Mouse (Mus musculus) T-helper 17 cell (primary cell): ENCODE measurements around the gene Tspan32.

Experiments
- in situ Hi-C, 2 experiments: fragments of 300-600 bp; cut with MboI, MseI; formaldehyde crosslinking; loops; 1 replicate in 1 of 2; 2 replicates in 1 of 2; pipeline ENCODE4 v1.15.1; 2025; ENCODE audit warnings: high pct_unique_total_duplicates in 2 of 2

Tspan32 gene

DNA sequence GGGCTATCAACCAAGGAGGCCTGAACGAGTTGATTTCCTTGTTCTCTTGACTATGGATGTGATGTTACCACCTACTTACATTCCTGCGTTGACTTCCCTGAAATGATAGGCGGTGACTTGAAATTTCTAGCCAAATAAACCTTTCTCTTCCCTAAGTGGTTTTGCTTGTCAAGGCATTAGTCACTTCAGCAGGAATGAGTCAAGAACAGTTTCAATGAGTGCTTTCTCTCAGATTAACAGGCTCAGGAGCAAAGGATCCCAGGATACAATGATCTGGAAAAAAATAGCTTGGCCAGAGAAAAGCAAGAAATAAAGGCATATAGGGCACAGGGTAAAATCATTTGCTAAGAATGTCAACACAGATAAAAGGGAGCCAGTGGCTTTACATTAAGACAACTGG is 20.6 kb downstream of the Tspan32 start:
- in situ Hi-C loops, result no loop called here

DNA sequence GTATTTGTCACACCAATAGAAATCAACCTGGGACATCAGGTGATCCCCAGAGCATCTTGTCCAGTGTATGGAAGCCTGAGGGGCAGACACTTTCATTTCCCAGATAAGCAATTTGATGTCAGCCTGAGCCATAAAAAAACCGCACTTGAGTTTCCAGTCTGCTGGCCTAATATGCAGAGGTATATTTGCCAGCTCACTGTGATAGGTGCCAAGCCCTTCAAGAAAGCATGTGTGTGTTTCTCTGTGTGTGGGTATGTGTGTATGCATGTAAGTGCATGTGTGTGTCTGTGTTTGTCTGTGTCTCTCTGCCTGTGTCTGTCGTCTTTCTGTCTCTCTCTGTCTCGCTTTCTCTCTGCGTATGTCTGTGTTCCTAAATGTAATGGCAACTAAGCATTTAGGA is 22.4 kb downstream of the Tspan32 start:
- in situ Hi-C loops, result no loop called here

- in situ Hi-C loops, result no loop called here
Observed at GRCm38 (mm10) chr7:143031816-143032215, 27.0 kb downstream of the Tspan32 start.

DNA sequence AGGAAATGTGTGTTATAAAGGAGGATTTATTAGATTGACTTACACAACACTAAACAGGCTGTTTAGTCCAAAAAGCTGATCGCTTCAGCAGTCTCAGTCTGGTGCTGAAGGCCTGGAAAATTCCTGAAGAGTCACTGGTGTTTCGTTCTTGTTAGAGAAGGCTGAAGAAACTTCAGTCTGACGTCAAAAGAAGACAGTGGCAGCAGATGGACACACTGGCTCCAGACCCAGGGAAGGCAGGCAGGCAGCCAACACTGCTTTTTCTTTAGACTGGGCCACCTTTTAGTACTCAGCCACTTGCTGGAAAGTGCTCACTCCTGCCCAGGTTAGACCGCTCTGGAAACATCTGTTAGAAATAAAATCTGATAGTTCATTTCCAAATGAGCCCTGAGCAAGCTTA is 28.7 kb downstream of the Tspan32 start:
- in situ Hi-C loops, result no loop called here

- in situ Hi-C loops, result no loop called here
Observed at GRCm38 (mm10) chr7:143034112-143034511, 29.3 kb downstream of the Tspan32 start.

DNA sequence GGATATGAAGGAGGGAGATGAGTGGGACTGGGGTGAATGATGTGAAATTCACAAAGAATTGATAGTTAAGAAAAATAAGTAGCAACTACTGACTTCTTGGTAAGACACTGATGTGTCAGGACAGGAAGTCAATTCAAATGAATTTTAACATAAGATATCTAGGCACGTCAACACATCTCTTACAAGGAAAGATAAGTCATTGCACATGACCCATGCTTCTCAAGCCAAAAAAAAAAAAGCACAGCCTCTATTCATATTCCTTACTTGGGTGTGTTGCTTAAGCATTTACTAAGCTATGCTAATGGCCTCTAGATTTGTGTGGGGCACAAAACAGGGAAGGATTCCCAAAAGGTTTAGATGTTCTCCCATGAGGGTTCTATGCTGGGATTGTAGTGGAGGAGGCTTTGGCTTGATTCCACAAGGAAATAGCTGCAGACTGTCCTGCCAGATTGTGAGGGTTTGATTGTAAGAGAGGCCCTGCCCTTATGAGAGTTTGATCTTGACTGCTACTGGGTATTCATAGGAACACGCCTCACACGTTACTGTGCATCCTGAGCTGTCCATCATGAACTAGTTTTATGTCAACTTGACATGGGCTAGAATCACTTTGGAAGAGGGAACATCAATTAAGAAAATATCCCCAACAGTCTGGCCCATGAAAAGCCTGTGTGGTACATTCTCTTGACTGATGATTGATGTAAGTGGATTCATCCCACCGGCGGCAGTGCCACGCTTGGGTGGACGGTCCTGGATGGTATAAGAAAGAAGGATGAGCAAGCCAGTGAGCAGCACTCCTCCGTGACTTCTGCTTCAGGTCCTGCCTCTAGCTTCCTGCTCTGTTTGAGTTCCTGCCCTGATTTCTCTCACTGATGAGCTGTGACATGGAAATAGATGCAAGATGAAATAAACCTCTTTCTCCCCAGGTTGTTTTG is 29.9 kb downstream of the Tspan32 start:
- in situ Hi-C loops, result no loop called here

DNA sequence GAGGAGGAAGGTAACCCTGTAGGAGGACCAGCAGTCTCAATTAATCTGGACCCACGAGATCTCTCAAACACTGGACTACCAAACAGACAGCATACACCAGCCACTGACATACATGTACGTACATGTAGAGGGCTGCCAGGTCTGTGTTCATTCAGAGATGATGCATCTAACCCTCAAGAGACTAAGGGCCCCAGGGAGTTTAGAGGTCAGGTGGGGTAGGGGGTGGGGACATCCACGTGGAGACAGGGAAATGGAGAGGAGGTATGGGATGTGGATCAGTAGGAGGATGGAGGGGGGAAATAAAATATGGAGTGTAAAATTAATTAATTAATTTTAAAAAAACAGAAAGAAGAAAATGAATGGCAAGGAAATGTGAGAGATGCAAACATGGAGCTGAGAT is 31.9 kb downstream of the Tspan32 start:
- in situ Hi-C loops, result no loop called here

- in situ Hi-C loops, result no loop called here
Observed at GRCm38 (mm10) chr7:143037306-143037705, 32.5 kb downstream of the Tspan32 start.

GRCm38 (mm10) chr7:143038174-143038931 is 33.5 kb downstream of the Tspan32 start:
- in situ Hi-C loops, result no loop called here

GRCm38 (mm10) chr7:143040561-143040960 is 35.7 kb downstream of the Tspan32 start:
- in situ Hi-C loops, result no loop called here

DNA sequence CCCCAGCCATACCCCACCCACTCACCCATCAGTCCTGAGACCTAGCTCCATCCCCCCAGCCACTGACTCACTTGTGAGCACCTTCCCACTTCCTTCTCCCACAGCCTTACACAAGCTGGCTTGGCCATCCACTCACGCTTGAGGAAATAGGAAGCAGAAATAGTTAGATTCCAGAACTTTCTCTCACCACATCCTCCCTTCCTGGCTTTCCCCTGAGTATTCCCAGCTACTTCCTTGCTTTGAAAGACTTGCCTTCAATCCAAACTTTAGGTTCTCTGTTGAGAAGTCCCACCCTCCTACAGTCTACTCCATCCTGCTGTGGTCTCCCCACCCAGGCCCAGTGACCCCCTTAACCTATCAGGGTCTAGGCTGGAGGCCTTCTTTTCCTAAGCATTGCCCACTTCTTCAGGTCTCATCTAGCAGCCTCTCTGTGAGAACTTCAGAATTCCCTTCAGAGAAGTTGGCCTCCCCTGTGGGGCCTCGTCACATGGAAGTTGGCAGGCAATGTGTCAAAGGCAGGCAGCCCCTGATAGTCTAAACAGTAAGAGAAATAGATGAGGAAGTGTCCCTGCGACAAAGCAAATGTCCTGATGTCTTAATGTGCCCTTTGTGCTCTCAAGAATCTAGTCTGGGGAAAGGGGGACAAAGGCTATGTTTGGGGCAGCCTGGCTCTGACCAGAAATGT is 36.4 kb downstream of the Tspan32 start:
- in situ Hi-C loops, result no loop called here

GRCm38 (mm10) chr7:143042089-143042488 is 37.2 kb downstream of the Tspan32 start:
- in situ Hi-C loops, result no loop called here

DNA sequence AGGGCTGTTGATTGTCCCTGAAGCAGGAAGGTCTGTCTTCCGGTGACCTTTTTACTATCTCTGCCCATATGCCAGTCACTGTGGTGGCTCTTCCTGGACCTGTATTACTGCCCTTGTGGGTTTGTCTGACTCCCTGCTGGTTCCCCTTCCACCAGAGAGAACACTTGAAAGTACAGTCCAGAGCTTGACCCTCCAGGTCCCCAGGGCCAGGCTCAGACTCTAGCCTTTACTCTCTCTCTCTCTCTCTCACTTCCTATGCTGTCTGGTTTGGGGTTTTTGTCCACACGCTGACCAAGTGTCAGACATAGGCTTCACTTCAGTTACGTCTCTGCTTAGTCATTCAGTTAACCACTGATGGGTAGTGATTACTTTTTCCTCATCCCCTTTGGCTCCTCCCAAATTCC is 38.1 kb downstream of the Tspan32 start:
- in situ Hi-C loops, result no loop called here

- in situ Hi-C loops, result no loop called here
Observed at GRCm38 (mm10) chr7:143044049-143044825, 39.4 kb downstream of the Tspan32 start.

DNA sequence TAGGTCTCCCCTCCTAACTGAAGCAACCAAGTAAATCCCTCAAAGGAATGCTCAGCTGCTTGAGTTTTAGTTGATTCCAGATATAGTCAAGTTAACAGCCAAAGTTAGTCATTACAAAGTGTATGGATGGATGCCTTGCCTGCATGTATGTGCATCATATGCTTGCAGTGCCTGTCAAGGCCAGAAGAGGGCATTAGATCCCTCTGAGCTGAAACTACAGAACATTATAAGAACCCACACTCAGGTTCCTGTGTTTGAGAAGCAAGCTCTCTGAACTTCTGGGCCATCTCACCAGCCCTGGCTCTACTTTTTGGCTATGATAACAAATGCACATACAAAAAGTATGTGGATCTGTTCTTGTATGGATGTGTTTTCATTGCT is 40.0 kb downstream of the Tspan32 start:
- in situ Hi-C loops, result no loop called here

DNA sequence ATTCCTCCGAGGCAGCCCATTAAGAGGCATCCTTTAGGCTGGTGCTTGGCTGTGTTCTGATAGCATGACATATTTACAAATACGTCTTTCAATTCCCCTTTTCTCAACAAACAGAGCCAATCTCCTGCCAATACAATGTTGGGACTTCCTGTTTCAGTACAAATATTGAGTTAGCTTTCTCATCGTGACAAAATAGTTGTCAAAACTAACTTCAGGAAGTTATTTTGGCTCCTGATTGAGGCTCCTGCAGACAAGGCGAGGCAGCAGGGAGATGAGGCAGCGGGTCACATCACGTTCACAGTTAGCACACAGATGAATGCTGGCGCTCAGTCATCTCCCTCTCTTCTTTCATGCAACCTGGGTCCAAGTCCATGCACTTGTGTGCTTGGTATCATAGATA is 41.5 kb downstream of the Tspan32 start:
- in situ Hi-C loops, result no loop called here

DNA sequence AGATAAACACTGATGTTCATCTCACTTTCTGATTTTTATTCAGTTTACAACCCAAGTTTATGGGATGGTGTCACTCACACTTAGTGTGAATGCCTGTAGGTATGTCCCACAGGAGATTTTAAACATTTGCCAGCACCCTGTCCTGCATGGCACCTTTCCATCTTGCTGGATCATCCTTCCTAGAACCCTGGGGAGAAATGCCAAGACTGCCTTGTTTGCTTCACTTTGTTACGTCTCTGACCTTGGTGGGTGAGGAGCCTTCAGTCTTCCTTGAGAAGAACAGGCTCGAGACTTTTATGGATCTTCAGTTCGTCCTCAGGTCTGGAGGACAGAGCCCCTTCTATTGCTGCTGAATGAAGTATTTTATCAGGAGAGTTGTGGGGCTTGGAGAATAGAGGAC is 44.5 kb downstream of the Tspan32 start:
- in situ Hi-C loops, result no loop called here

DNA sequence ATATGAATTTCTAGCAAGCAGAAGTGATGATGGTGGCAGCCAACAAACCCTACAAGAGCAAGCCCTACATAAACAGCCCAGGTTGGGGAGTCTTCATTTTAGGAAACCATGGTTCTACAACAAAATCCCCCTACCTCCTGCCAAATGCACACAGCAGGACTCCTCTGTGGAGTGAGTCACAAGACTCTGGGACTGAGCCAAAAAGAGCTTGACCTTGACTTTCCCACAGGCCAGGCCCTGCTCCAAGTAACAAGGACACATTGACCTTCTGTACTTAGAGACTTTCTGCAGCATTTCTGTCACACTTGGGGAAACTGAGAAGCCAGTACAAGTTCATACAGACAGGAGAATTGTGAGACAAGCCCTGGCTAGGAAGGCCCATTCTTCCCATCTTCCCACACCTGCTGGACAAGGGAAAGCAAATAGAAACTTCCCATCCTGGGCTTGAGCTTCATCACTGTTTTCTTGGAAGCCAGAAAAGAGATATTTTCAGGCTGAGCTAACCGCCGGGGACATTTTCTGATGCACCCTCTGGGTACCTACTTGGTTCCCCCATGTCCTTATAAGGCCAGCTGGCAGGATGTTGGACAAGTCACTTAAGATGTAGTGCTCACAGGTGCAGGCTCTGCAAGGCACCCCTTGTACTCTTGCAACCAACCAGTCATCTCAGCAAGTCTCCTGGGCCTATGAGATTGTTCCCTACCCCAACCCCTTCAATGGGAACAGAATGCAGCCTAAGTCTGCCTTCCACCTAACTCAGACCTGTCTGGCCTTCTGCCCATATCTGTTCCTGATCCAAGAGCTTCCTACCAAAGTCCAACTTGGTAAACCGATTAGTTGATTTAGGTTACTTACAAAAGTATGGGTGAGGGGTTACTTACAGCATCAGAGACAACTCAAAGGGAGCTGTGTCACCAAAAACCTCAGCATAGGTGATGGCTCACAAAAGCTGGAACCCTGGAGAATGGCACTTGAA is 45.3 kb downstream of the Tspan32 start:
- in situ Hi-C loops, result loop anchor here in 1 of 2 experiments (25.0 kb wide), 1 partner anchor 1963 kb away; the partner anchor contains the start of gene Pkp3

DNA sequence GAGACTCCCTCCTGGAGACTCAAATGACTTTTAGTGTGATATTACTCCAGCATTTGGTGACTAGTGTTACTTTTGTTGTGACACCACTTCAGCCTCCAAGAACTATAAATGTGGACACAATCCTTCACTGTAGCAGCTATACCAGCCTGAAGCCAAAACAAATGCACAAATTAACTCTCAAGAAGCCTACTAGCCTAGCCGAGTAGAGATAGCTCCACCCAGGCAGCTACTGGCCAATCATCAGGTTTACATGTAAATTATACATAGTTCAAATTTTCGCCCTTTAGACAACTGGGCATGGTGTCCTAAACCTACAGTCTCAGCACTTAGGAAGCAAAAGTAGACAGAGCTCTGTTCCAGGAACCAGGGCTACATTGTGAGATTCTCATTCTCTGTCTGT is 46.5 kb downstream of the Tspan32 start:
- in situ Hi-C loops, result loop anchor here in 1 of 2 experiments (25.0 kb wide), 1 partner anchor 1964 kb away; the partner anchor contains the start of gene Pkp3

DNA sequence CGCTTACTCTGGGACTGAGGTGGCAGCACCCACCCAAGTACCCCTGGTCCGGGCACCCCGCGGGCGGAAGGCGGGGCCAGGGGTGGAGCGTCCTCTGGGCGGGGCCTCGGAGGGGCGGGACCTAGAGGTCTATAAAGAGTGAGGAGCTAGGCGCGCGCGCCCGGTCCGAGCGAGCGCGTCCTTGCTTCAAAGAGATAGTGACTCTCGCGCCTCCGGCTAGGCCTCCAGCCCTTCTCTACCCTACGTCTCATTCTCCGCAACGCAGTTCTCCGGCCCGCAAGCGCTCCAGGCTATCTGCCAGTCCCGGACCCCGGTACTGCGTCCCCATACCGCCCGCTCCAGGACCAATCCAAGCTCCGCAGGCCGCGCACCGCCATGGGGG is 47.8 kb downstream of the Tspan32 start, which contains the start of gene Cd81:
Gene Cd81, plus strand, starts transcription at position 114 of the 382 bp plus-strand sequence.
- in situ Hi-C loops, result loop anchor here in 1 of 2 experiments (25.0 kb wide), 1 partner anchor 1965 kb away; the partner anchor contains the start of gene Pkp3
